Mouse (Mus musculus) neural tube, embryonic 12.5 days (tissue): ENCODE measurements at regions not wholly inside any gene's neighbourhood (a gene's known extent, or its start where the extent isn't known, plus 50 kb on each side); places are given as distances from the start of the nearest gene placed in this dataset.
"Not testable (repeated sequence)": the region's sequence is repeated elsewhere in the genome, so short reads cannot be mapped to it uniquely, and the experiment has no call there.

ENCODE experiments used
- ATAC-seq: fragments of 200-750 bp; cut with Nextera tagmentation; 2 replicates; pipeline ENCODE4 v1.8.0; 2017; ENCODE audit warnings: low read depth, mild to moderate bottlenecking, moderate TSS enrichment, moderate library complexity; ENCODE audit not compliant: low FRiP score
- H3K27ac ChIP-seq: fragments of 300-500 bp; sonication (generic); 2 replicates; pipeline ENCODE4 v1.5.1; 2016
- H3K27me3 ChIP-seq: fragments of 300-500 bp; sonication (generic); replicated peaks from 2 replicates; pipeline ENCODE4 v1.6.1; 2016; ENCODE audit warnings: mild to moderate bottlenecking
- H3K36me3 ChIP-seq: fragments of 300-500 bp; sonication (generic); 2 replicates; pipeline ENCODE4 v1.6.1; 2016; ENCODE audit warnings: mild to moderate bottlenecking
- H3K4me1 ChIP-seq: fragments of 300-500 bp; sonication (generic); 2 replicates; pipeline ENCODE4 v1.6.1; 2016
- H3K4me2 ChIP-seq: fragments of 300-500 bp; sonication (generic); replicated peaks from 2 replicates; pipeline ENCODE4 v1.6.1; 2016; ENCODE audit warnings: mild to moderate bottlenecking
- H3K4me3 ChIP-seq: fragments of 300-500 bp; sonication (generic); 2 replicates; pipeline ENCODE4 v1.5.1; 2016
- H3K9ac ChIP-seq: fragments of 300-500 bp; sonication (generic); 2 replicates; pipeline ENCODE4 v1.6.1; 2016; ENCODE audit warnings: mild to moderate bottlenecking
- H3K9me3 ChIP-seq: fragments of 300-500 bp; sonication (generic); 2 replicates; pipeline ENCODE4 v1.6.1; 2016; ENCODE audit warnings: mild to moderate bottlenecking
- WGBS: fragments of 180-500 bp; shearing (Covaris S2); methylation state at CpG from one replicate; pipeline ENCODE4 v1.1.7; 2016; 5-methylcytosine and 5-hydroxymethylcytosine counted together

GRCm38 (mm10) chr13:89375526-89376474 lies 163.8 kb upstream of the Hapln1 start:
- Histone ChIP-seq H3K9me3 (no peaks in the 10 kb centered on the region), H3K36me3 (no peaks in the 10 kb centered on the region), H3K4me2 (no peak overlapping the region), H3K4me1 (no peaks in the 10 kb centered on the region), H3K4me3 (no peak overlapping the region), H3K27me3 (no peaks in the 10 kb centered on the region), H3K27ac (no peak overlapping the region), H3K9ac (no peak overlapping the region)
- WGBS, result 94% methylated on average over 4 of the region's 4 CpGs
- no peak for ATAC-seq

- Histone ChIP-seq H3K4me2 (no peak overlapping the region), H3K9me3 (no peaks in the 10 kb centered on the region), H3K36me3 (no peaks in the 10 kb centered on the region), H3K27ac (no peak overlapping the region), H3K4me1 (no peaks in the 10 kb centered on the region), H3K9ac (no peak overlapping the region), H3K4me3 (no peak overlapping the region), H3K27me3 (no peaks in the 10 kb centered on the region)
- ATAC-seq, result no peak
- 78% methylated on average over 4 of the region's 4 CpGs for WGBS
Observed at GRCm38 (mm10) chr13:89378365-89378764, 161.2 kb upstream of the Hapln1 start.

GRCm38 (mm10) chr13:89383619-89384190 lies 155.9 kb upstream of the Hapln1 start:
- H3K9me3 ChIP-seq, H3K36me3 ChIP-seq: not testable (repeated sequence)
- 95% methylated on average over 16 of the region's 16 CpGs for WGBS

GRCm38 (mm10) chr13:89384598-89385145 lies 154.9 kb upstream of the Hapln1 start:
- no peak overlapping the region for H3K4me3 ChIP-seq
- no peak overlapping the region for H3K9ac ChIP-seq
- 88% methylated on average over 11 of the region's 11 CpGs for WGBS
- H3K27ac ChIP-seq, result no peak overlapping the region
- no peaks in the 10 kb centered on the region for H3K27me3 ChIP-seq
- H3K4me2 ChIP-seq, result no peak overlapping the region
- H3K36me3 ChIP-seq, result no peaks in the 10 kb centered on the region
- no peaks in the 10 kb centered on the region for H3K4me1 ChIP-seq
- H3K9me3 ChIP-seq, result no peaks in the 10 kb centered on the region
- no peak for ATAC-seq

More at GRCm38 (mm10) chr13:89383619-89384190, 155.9 kb upstream of the Hapln1 start:
- H3K4me3 ChIP-seq, H3K27ac ChIP-seq, H3K4me1 ChIP-seq, H3K27me3 ChIP-seq, H3K9ac ChIP-seq, ATAC-seq, H3K4me2 ChIP-seq: not testable (repeated sequence)

- no peak for ATAC-seq
- Histone ChIP-seq H3K9ac (no peak overlapping the region), H3K9me3 (no peaks in the 10 kb centered on the region), H3K27ac (no peak overlapping the region), H3K4me2 (no peak overlapping the region), H3K4me3 (no peak overlapping the region), H3K36me3 (no peaks in the 10 kb centered on the region), H3K4me1 (no peaks in the 10 kb centered on the region), H3K27me3 (no peaks in the 10 kb centered on the region)
- WGBS, result 100% methylated on average over 1 of the region's 1 CpGs
Observed at GRCm38 (mm10) chr13:89387416-89387815, 152.2 kb upstream of the Hapln1 start.

GRCm38 (mm10) chr13:89389149-89389548 lies 150.4 kb upstream of the Hapln1 start:
- no peak for ATAC-seq
- no peaks in the 10 kb centered on the region for H3K27me3 ChIP-seq
- WGBS, result 96% methylated on average over 1 of the region's 1 CpGs

GRCm38 (mm10) chr13:89394717-89395344 lies 144.8 kb upstream of the Hapln1 start:
- Histone ChIP-seq H3K27ac (no peak overlapping the region), H3K9me3 (no peaks in the 10 kb centered on the region), H3K36me3 (no peaks in the 10 kb centered on the region), H3K27me3 (no peaks in the 10 kb centered on the region), H3K9ac (no peak overlapping the region), H3K4me2 (no peak overlapping the region), H3K4me1 (no peaks in the 10 kb centered on the region), H3K4me3 (no peak overlapping the region)
- ATAC-seq, result no peak
- 77% methylated on average over 5 of the region's 5 CpGs for WGBS

More at GRCm38 (mm10) chr13:89389149-89389548, 150.4 kb upstream of the Hapln1 start:
- H3K9ac ChIP-seq, result no peak overlapping the region
- H3K36me3 ChIP-seq, result no peaks in the 10 kb centered on the region
- no peaks in the 10 kb centered on the region for H3K4me1 ChIP-seq
- H3K4me3 ChIP-seq, result no peak overlapping the region
- no peak overlapping the region for H3K27ac ChIP-seq
- no peaks in the 10 kb centered on the region for H3K9me3 ChIP-seq
- H3K4me2 ChIP-seq, result no peak overlapping the region

- Histone ChIP-seq H3K36me3 (no peaks in the 10 kb centered on the region), H3K27ac (no peak overlapping the region), H3K4me3 (no peak overlapping the region), H3K9ac (no peak overlapping the region), H3K4me1 (no peaks in the 10 kb centered on the region), H3K27me3 (no peaks in the 10 kb centered on the region), H3K9me3 (no peaks in the 10 kb centered on the region), H3K4me2 (no peak overlapping the region)
- 79% methylated on average over 3 of the region's 3 CpGs for WGBS
- no peak for ATAC-seq
Observed at GRCm38 (mm10) chr13:89395851-89396250, 143.7 kb upstream of the Hapln1 start.

GRCm38 (mm10) chr13:89401084-89401671 lies 138.4 kb upstream of the Hapln1 start:
- Histone ChIP-seq H3K4me3 (no peak overlapping the region), H3K27ac (no peak overlapping the region), H3K4me1 (no peaks in the 10 kb centered on the region), H3K4me2 (no peak overlapping the region), H3K9ac (no peak overlapping the region), H3K27me3 (no peaks in the 10 kb centered on the region), H3K36me3 (no peaks in the 10 kb centered on the region), H3K9me3 (no peaks in the 10 kb centered on the region)
- ATAC-seq, result no peak
- 84% methylated on average over 5 of the region's 5 CpGs for WGBS

GRCm38 (mm10) chr13:89410504-89410903 lies 129.1 kb upstream of the Hapln1 start:
- Histone ChIP-seq H3K27ac (no peak overlapping the region), H3K9me3 (no peaks in the 10 kb centered on the region), H3K27me3 (no peaks in the 10 kb centered on the region), H3K36me3 (no peaks in the 10 kb centered on the region), H3K4me3 (no peak overlapping the region), H3K9ac (no peak overlapping the region), H3K4me1 (no peaks in the 10 kb centered on the region), H3K4me2 (no peak overlapping the region)
- ATAC-seq, result no peak
- WGBS, result 89% methylated on average over 2 of the region's 2 CpGs

GRCm38 (mm10) chr13:89412768-89413487 lies 126.7 kb upstream of the Hapln1 start:
- Histone ChIP-seq H3K4me2 (no peak overlapping the region), H3K4me3 (no peak overlapping the region), H3K36me3 (no peaks in the 10 kb centered on the region), H3K4me1 (no peaks in the 10 kb centered on the region), H3K27ac (no peak overlapping the region), H3K9me3 (no peaks in the 10 kb centered on the region), H3K9ac (no peak overlapping the region), H3K27me3 (no peaks in the 10 kb centered on the region)
- 90% methylated on average over 1 of the region's 1 CpGs for WGBS
- no peak for ATAC-seq
